Mouse (Mus musculus) erythroblast, embryonic 14.5 days (primary cell): Measurements from ENCODE around the gene Cyp2c55. TPM values are rescaled to one million over a fixed set of nuclear protein-coding genes. Genes with fewer than 3 reads are reported as not detected.

Source experiments
- H3K27me3 ChIP-seq: 2 replicates; pipeline ENCODE4 v1.6.1; 2012; ENCODE audit warnings: inconsistent platforms; ENCODE audit not compliant: control insufficient read depth
- H3K36me3 ChIP-seq: 2 replicates; pipeline ENCODE4 v1.6.1; 2012; ENCODE audit warnings: mild to moderate bottlenecking, inconsistent platforms; ENCODE audit not compliant: control insufficient read depth
- H3K4me1 ChIP-seq: 2 replicates; pipeline ENCODE4 v1.6.1; 2012; ENCODE audit warnings: inconsistent platforms; ENCODE audit not compliant: control insufficient read depth
- H3K4me3 ChIP-seq: replicated peaks from 2 replicates; pipeline ENCODE3; 2012; ENCODE audit warnings: moderate library complexity, mild to moderate bottlenecking, inconsistent platforms
- H3K9me3 ChIP-seq: 2 replicates; pipeline ENCODE4 v1.6.1; 2012; ENCODE audit warnings: low read length, inconsistent platforms, mixed read lengths; ENCODE audit not compliant: control insufficient read depth
- GATA1 ChIP-seq: IDR thresholded peaks from 2 replicates; pipeline ENCODE4 v1.6.1; 2012; ENCODE audit warnings: low read length, inconsistent platforms, mixed read lengths
- TAL1 ChIP-seq: IDR thresholded peaks from 3 replicates; pipeline ENCODE4 v1.6.1; 2012; ENCODE audit warnings: low read length, inconsistent platforms, mixed read lengths
- polyA plus RNA-seq: library from polyadenylated mRNA; stranded (reverse); fragments of >175 nt; gene quantifications from 2 replicates; pipeline ENCODE4 v1.2.3, GENCODE M21; 2012

Gene Cyp2c55
- polyA plus RNA-seq, result 0.02 TPM in 1 of 2 replicates, not detected in the other

GRCm38 (mm10) chr19:39006715-39007114 lies at the start of gene Cyp2c55:
Cyp2c55 (plus strand) TSS chr19:39007019.
- Histone ChIP-seq H3K4me1 (no peaks in the 10 kb centered on the region), H3K4me3 (no peak within 1 kb of the TSS), H3K27me3 (no peaks in the 10 kb centered on the region), H3K9me3 (no peaks in the 10 kb centered on the region; the same call in 1 of the 2 replicates), H3K36me3 (no peaks in the 10 kb centered on the region)
- TF ChIP-seq TAL1, result no peak
- no peak for TF ChIP-seq GATA1

- no peaks in the 10 kb centered on the region for H3K4me1 ChIP-seq
- no peak for TF ChIP-seq TAL1
- TF ChIP-seq GATA1, result no peak
- no peaks in the 10 kb centered on the region for H3K9me3 ChIP-seq
- no peaks in the 10 kb centered on the region for H3K27me3 ChIP-seq
- no peak overlapping the region for H3K4me3 ChIP-seq
- peaks cover 61% of the 10 kb centered on the region for H3K36me3 ChIP-seq
These were observed 36.1 kb upstream of the Cyp2c55 start for GRCm38 (mm10) chr19:38970741-38971140.

GRCm38 (mm10) chr19:38972581-38972980 lies 34.2 kb upstream of the Cyp2c55 start:
- Histone ChIP-seq H3K9me3 (no peaks in the 10 kb centered on the region), H3K36me3 (peaks cover 44% of the 10 kb centered on the region), H3K4me1 (no peaks in the 10 kb centered on the region), H3K27me3 (no peaks in the 10 kb centered on the region), H3K4me3 (no peak overlapping the region)
- TF ChIP-seq GATA1, result no peak
- TF ChIP-seq TAL1, result no peak

- H3K36me3 ChIP-seq, result peaks cover 37% of the 10 kb centered on the region
- no peak for TF ChIP-seq GATA1
- no peak for TF ChIP-seq TAL1
- no peak overlapping the region for H3K4me3 ChIP-seq
These were observed 33.2 kb upstream of the Cyp2c55 start for GRCm38 (mm10) chr19:38973666-38974065.

GRCm38 (mm10) chr19:38976269-38976668 lies 30.6 kb upstream of the Cyp2c55 start:
- H3K36me3 ChIP-seq, result peaks cover 13% of the 10 kb centered on the region
- H3K27me3 ChIP-seq, result no peaks in the 10 kb centered on the region
- no peaks in the 10 kb centered on the region for H3K4me1 ChIP-seq
- no peak overlapping the region for H3K4me3 ChIP-seq
- TF ChIP-seq GATA1, result no peak
- TF ChIP-seq TAL1, result no peak
- no peaks in the 10 kb centered on the region for H3K9me3 ChIP-seq

More at GRCm38 (mm10) chr19:38973666-38974065, 33.2 kb upstream of the Cyp2c55 start:
- no peaks in the 10 kb centered on the region for H3K4me1 ChIP-seq
- H3K27me3 ChIP-seq, result no peaks in the 10 kb centered on the region
- no peaks in the 10 kb centered on the region for H3K9me3 ChIP-seq

GRCm38 (mm10) chr19:38981966-38982365 lies 24.9 kb upstream of the Cyp2c55 start:
- TF ChIP-seq TAL1 (no peak), GATA1 (no peak)
- no peaks in the 10 kb centered on the region for H3K27me3 ChIP-seq

GRCm38 (mm10) chr19:38998248-38998647 lies 8.6 kb upstream of the Cyp2c55 start:
- no peak overlapping the region for H3K4me3 ChIP-seq
- no peaks in the 10 kb centered on the region for H3K36me3 ChIP-seq
- H3K9me3 ChIP-seq, result no peaks in the 10 kb centered on the region
- TF ChIP-seq GATA1 (no peak), TAL1 (no peak)
- H3K4me1 ChIP-seq, result no peaks in the 10 kb centered on the region
- H3K27me3 ChIP-seq, result no peaks in the 10 kb centered on the region

More at GRCm38 (mm10) chr19:38981966-38982365, 24.9 kb upstream of the Cyp2c55 start:
- H3K9me3 ChIP-seq, result no peaks in the 10 kb centered on the region
- no peaks in the 10 kb centered on the region for H3K36me3 ChIP-seq
- H3K4me3 ChIP-seq, result no peak overlapping the region
- H3K4me1 ChIP-seq, result no peaks in the 10 kb centered on the region

- Histone ChIP-seq H3K27me3 (no peaks in the 10 kb centered on the region), H3K4me1 (no peaks in the 10 kb centered on the region), H3K9me3 (no peaks in the 10 kb centered on the region), H3K4me3 (no peak overlapping the region), H3K36me3 (no peaks in the 10 kb centered on the region)
- TF ChIP-seq TAL1 (no peak), GATA1 (no peak)
These were observed 8.1 kb upstream of the Cyp2c55 start for GRCm38 (mm10) chr19:38998676-38999075.

GRCm38 (mm10) chr19:39005132-39005531 lies 1.7 kb upstream of the Cyp2c55 start:
- Histone ChIP-seq H3K4me3 (no peak overlapping the region), H3K9me3 (no peaks in the 10 kb centered on the region; the same call in 1 of the 2 replicates), H3K27me3 (no peaks in the 10 kb centered on the region), H3K4me1 (no peaks in the 10 kb centered on the region), H3K36me3 (no peaks in the 10 kb centered on the region)
- no peak for TF ChIP-seq TAL1
- TF ChIP-seq GATA1, result no peak

- Histone ChIP-seq H3K36me3 (no peaks in the 10 kb centered on the region), H3K4me3 (no peak overlapping the region), H3K9me3 (no peaks in the 10 kb centered on the region), H3K27me3 (no peaks in the 10 kb centered on the region), H3K4me1 (no peaks in the 10 kb centered on the region)
- TF ChIP-seq TAL1, result no peak
These were observed 51.1 kb downstream of the Cyp2c55 start for GRCm38 (mm10) chr19:39057928-39058327.
